Mouse (Mus musculus) layer of hippocampus, adult 9-11 months (tissue): ENCODE results near the gene Cwf19l2.
"Not testable (repeated sequence)": the region's sequence is repeated elsewhere in the genome, so short reads cannot be mapped to it uniquely, and the experiment has no call there.

ENCODE experiments used
- DNase-seq: peaks from one replicate; pipeline ENCODE4 v3.0.0; 2022

The Cwf19l2 gene

GRCm38 (mm10) chr9:3403251-3404208 is at the start of gene Cwf19l2:
TSS of gene Cwf19l2 (plus strand) at chr9:3403592.
- DNase-seq: peak; percentile 90

GRCm38 (mm10) chr9:3376323-3376722 is 27.1 kb upstream of the Cwf19l2 start:
- DNase-seq: not testable (repeated sequence)

- peak; percentile 32 for DNase-seq
These were observed 980 bp downstream of the Cwf19l2 start for GRCm38 (mm10) chr9:3404372-3404771.

DNA sequence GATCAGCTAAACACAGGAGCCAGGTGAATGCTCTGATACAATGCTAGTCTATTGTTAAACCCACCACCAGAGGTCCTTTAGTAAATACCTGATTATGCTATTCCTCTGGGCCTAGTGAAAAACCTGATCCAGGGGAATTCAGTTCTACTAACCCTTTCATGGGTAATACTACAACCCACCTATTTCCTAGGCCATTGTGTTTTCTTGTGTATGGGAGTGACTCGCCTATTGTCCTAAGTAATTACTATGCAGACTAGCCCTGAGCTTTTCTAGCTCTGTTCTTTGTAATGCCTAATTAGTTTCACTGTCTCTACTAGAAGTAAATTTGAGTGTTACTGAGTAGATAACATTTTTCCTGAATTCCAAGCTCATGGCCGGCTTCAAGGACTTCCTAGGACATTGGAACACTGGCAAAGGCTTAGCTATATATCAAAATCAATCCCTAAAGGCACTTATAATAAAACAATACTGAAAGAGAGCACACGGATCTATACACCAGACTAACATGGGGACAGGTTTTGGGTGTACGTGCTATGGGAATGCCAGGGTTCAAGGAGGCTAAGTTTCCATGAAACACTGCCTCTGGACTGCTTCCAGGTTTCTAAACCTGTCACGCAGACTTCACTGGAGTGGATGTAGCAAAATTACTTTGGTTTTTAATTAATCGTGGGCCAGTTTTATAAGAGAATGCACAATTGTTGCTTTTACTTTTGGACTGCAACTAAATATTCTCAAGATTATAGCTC is 36.3 kb downstream of the Cwf19l2 start:
- not testable (repeated sequence) for DNase-seq

DNA sequence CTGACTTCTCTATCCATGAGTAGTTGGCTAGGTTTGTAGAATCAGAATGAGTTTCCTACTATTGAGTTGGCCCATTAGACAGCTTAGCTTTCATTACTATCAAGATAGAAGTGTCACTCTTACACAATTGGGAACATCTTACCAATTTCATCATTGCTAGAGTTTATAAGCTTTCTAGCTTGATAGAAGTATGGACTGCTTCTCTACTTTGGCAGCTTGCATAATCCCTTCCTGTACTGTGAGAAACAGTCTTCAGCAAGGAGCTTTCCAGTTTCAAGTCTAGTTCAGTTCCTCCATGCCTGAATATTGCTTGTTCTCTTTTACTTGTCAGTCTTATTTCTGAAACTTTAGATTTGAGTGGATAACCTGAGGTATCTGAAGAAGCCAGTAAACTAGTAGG is 68.5 kb downstream of the Cwf19l2 start:
- no peak for DNase-seq

DNA sequence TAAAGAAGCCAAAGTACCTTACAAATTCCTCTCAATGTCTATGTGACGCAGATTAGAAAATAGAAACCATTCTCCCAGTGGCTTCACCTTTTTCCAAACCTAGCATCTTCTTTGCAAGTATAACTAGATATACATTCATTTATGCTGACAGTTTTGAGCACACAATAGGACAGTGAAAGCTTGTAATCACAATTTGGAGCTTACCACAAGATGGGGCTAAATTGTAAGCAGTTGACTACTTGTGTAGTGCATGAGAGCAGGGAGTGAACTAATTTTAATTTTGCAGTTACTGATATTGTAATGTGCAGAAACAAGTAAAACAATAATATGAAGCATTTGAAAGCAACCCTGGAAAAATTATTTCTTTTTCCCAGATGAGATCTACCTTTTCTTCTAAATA is 115.3 kb downstream of the Cwf19l2 start:
- no peak for DNase-seq

DNA sequence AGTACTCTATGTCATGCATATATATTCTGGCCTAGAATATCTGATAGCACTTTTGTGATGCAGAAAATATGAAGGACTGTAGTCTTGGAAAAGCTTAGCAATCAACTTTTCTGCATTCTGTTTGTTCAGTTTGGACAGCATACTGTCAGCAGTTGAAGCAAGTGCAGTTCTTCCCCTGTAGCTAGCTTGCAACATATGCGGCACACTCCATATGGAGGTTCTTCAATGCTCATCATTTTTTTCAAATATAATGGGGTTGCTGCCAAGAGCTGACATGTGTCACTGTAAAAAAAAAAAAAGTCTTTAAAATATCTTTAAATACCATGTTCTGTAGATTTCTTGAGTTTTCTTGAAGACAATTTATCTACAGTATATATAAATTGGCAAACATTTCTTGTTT is 115.8 kb downstream of the Cwf19l2 start:
- peak; percentile 14 for DNase-seq

GRCm38 (mm10) chr9:3521031-3521430 is 117.6 kb downstream of the Cwf19l2 start:
- DNase-seq: no peak
